Comparison of ENCODE assay signal across 22 mouse cellular contexts in the genomic region with DNA sequence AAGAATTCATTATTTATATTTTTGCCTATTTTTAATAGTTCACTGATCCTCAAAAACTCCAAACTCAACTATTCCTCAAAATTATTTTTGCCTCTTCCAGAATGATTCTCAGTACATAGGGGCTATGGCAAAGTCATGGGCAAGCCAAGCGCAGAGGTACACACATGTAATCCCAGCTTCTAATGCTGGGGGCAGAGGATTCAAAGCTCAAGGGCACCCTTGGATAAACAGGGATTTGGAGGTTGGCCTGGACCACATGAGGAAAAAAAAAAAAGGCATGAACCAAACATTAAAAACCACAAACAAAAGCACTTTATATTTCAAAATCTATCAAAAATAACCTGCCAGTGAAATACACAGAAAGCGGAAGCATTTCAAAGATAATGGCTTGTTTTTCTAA. TPM values are rescaled to one million over a fixed set of nuclear protein-coding genes. Genes with fewer than 3 reads are reported as not detected.
DNase-seq lines count a peak whose midpoint lies in the region; ATAC-seq and TF ChIP-seq lines count a peak whose summit lies in the region.
"Had no signal": no experiment of that assay in that cellular context is flagged by ENCODE, and none has a peak within 500 bp of the region (broad histone marks: within the 10 kb centered on the region; RNA-seq: fewer than 3 reads in every experiment).

No protein-coding gene starts in this region.

- no peak overlapping the region for H3K4me2 ChIP-seq in liver, embryonic 16.5 days (ENCODE audit: low read depth, low read length)
- H3K4me2 ChIP-seq in liver, embryonic 12.5 days: no peak overlapping the region
- no peak overlapping the region for H3K4me2 ChIP-seq in liver, postnatal 0 days (ENCODE audit: low read depth, low read length)
- no peak overlapping the region for H3K4me2 ChIP-seq in liver, embryonic 11.5 days

- H3K27me3 ChIP-seq in liver, adult 2 months (ENCODE audit: control insufficient read depth, insufficient read depth, low read length): no peaks in the 10 kb centered on the region
- no peaks in the 10 kb centered on the region for H3K27me3 ChIP-seq in liver, embryonic 16.5 days (ENCODE audit: control insufficient read depth, insufficient read depth, low read depth, low read length)
- H3K27me3 ChIP-seq in liver, embryonic 12.5 days (replicated peaks): no peaks in the 10 kb centered on the region
- H3K27me3 ChIP-seq in liver, postnatal 0 days (ENCODE audit: insufficient read depth, low read length): no peaks in the 10 kb centered on the region
- H3K27me3 ChIP-seq in liver, embryonic 11.5 days (replicated peaks; ENCODE audit: control insufficient read depth, insufficient read depth, low read length): no peaks in the 10 kb centered on the region
- H3K27me3 ChIP-seq: CH12.LX, Patski had no signal

- ATAC-seq in liver, embryonic 16.5 days (ENCODE audit: low read depth): peak; percentile 41; the same call in 1 of the 2 replicates
- ATAC-seq in liver, embryonic 12.5 days: no peak
- peak; percentile 65 for ATAC-seq in liver, postnatal 0 days
- no peak for ATAC-seq in liver, embryonic 11.5 days (replicated peaks; ENCODE audit: low FRiP score)
- ATAC-seq: activated CD4-positive, CD25-positive, alpha-beta regulatory T cell, adult 4 months; CD4-positive, CD25-positive, alpha-beta regulatory T cell, adult 4 months; Patski had no signal

- H3K79me2 ChIP-seq in liver, adult 2 months (ENCODE audit: control insufficient read depth, insufficient read depth, low read length): peaks cover 2% of the 10 kb centered on the region; the same call in 1 of the 2 replicates

- 17% methylated on average over 2 of the region's 2 CpGs for WGBS in liver, adult 2 months
- 72% methylated on average over 2 of the region's 2 CpGs for WGBS in liver, embryonic 16.5 days (ENCODE audit: insufficient replicate concordance)
- 78% methylated on average over 2 of the region's 2 CpGs for WGBS in liver, embryonic 12.5 days (ENCODE audit: insufficient replicate concordance)
- 81% methylated on average over 2 of the region's 2 CpGs for WGBS in liver, postnatal 0 days (ENCODE audit: insufficient replicate concordance)
- WGBS in liver, embryonic 11.5 days: 93% methylated on average over 2 of the region's 2 CpGs

- H3K9ac ChIP-seq in liver, adult 2 months (ENCODE audit: low read depth, low read length): no peak overlapping the region
- no peak overlapping the region for H3K9ac ChIP-seq in liver, embryonic 16.5 days (ENCODE audit: low read depth, low read length)
- H3K9ac ChIP-seq in liver, embryonic 12.5 days: no peak overlapping the region
- no peak overlapping the region for H3K9ac ChIP-seq in liver, postnatal 0 days (replicated peaks)
- no peak overlapping the region for H3K9ac ChIP-seq in liver, embryonic 11.5 days (ENCODE audit: low read depth, low read length)

- H3K9me3 ChIP-seq in liver, embryonic 16.5 days (replicated peaks; ENCODE audit: control insufficient read depth, low read length): no peaks in the 10 kb centered on the region
- no peaks in the 10 kb centered on the region for H3K9me3 ChIP-seq in liver, embryonic 12.5 days (replicated peaks)
- H3K9me3 ChIP-seq in liver, postnatal 0 days (ENCODE audit: low read length): no peaks in the 10 kb centered on the region
- H3K9me3 ChIP-seq in liver, embryonic 11.5 days (ENCODE audit: control insufficient read depth, low read length): no peaks in the 10 kb centered on the region
- H3K9me3 ChIP-seq: G1E had no signal

- DNase-seq in layer of hippocampus, adult 2 months (ENCODE audit: low spot score in 2 of 2): no peak
- no peak for DNase-seq in layer of hippocampus, adult 9-10 months (ENCODE audit: low spot score)
- peak; percentile 81 for DNase-seq in liver, adult 2 months (ENCODE audit: extremely low read depth, low read depth, low spot score)
- DNase-seq in liver: no peak
- DNase-seq in liver, postnatal 0 days: no peak
- no peak for DNase-seq in liver, embryonic 11.5 days (ENCODE audit: low spot score)
- DNase-seq: adrenal gland, adult 2 months; adrenal gland, adult 8-10 months; adrenal gland, postnatal 10 days; adrenal gland, postnatal 14 days; adrenal gland, postnatal 25 days; adrenal gland, postnatal 36 days; B cell, adult 2 months; cerebellum, adult 11 months; cerebellum, adult 11-12 months had no signal

- TF ChIP-seq EP300 in liver, postnatal 0 days (IDR thresholded peaks at IDR 0.05; ENCODE audit: low read depth): no peak

- no peak for TF ChIP-seq POLR2A in liver, adult 2 months (IDR thresholded peaks at IDR 0.05; ENCODE audit: extremely low read depth, insufficient read depth, low read length)

- peaks cover 26% of the 10 kb centered on the region for H3K4me1 ChIP-seq in liver, adult 2 months (ENCODE audit: control insufficient read depth, insufficient read depth, low read length)
- peaks cover 8% of the 10 kb centered on the region for H3K4me1 ChIP-seq in liver, embryonic 16.5 days (ENCODE audit: control insufficient read depth, low read depth, low read length)
- H3K4me1 ChIP-seq in liver, embryonic 12.5 days: peaks cover 8% of the 10 kb centered on the region
- peaks cover 15% of the 10 kb centered on the region for H3K4me1 ChIP-seq in liver, postnatal 0 days (ENCODE audit: insufficient read depth)
- H3K4me1 ChIP-seq in liver, embryonic 11.5 days (replicated peaks; ENCODE audit: control insufficient read depth, insufficient read depth, low read length): peaks cover 6% of the 10 kb centered on the region; the same call in 1 of the 2 replicates

- peak overlapping the region; percentile 20; the same call in 1 of the 2 replicates for H3K27ac ChIP-seq in layer of hippocampus, adult 2 months
- H3K27ac ChIP-seq in liver, adult 2 months (replicated peaks; ENCODE audit: insufficient read depth, low read depth, low read length): peak overlapping the region; percentile 49
- H3K27ac ChIP-seq in liver, embryonic 16.5 days (ENCODE audit: low read length): no peak overlapping the region
- H3K27ac ChIP-seq in liver, embryonic 12.5 days: no peak overlapping the region
- peak overlapping the region; percentile 78 for H3K27ac ChIP-seq in liver, postnatal 0 days (ENCODE audit: low read depth)
- no peak overlapping the region for H3K27ac ChIP-seq in liver, embryonic 11.5 days (ENCODE audit: low read depth, low read length)

- no peak for TF ChIP-seq CTCF in layer of hippocampus, adult 2 months (conservative IDR thresholded peaks at IDR 0.05)
- TF ChIP-seq CTCF in liver, adult 2 months (IDR thresholded peaks at IDR 0.05; ENCODE audit: low read depth, low read length): no peak
- no peak for TF ChIP-seq CTCF in liver, postnatal 0 days (IDR thresholded peaks at IDR 0.05; ENCODE audit: low read depth)

- H3K36me3 ChIP-seq in liver, adult 2 months (ENCODE audit: control insufficient read depth, insufficient read depth, low read length): no peaks in the 10 kb centered on the region
- H3K36me3 ChIP-seq in liver, embryonic 16.5 days (ENCODE audit: control insufficient read depth, insufficient read depth): no peaks in the 10 kb centered on the region
- no peaks in the 10 kb centered on the region for H3K36me3 ChIP-seq in liver, embryonic 12.5 days
- H3K36me3 ChIP-seq in liver, postnatal 0 days (replicated peaks; ENCODE audit: insufficient read depth, low read length): no peaks in the 10 kb centered on the region
- H3K36me3 ChIP-seq in liver, embryonic 11.5 days (ENCODE audit: control insufficient read depth, insufficient read depth, low read length): no peaks in the 10 kb centered on the region
- H3K36me3 ChIP-seq: G1E had no signal

- H3K4me3 ChIP-seq in layer of hippocampus, adult 2 months: no peak overlapping the region
- H3K4me3 ChIP-seq in liver, adult 2 months (ENCODE audit: insufficient read depth, low read depth, low read length): no peak overlapping the region
- no peak overlapping the region for H3K4me3 ChIP-seq in liver, embryonic 16.5 days (ENCODE audit: low read depth, low read length)
- H3K4me3 ChIP-seq in liver, embryonic 12.5 days: no peak overlapping the region
- H3K4me3 ChIP-seq in liver, postnatal 0 days (ENCODE audit: low read depth, low read length): no peak overlapping the region
- no peak overlapping the region for H3K4me3 ChIP-seq in liver, embryonic 11.5 days (ENCODE audit: low read depth, low read length)

RNA-seq across cellular contexts. Expression of a gene that starts 29.1 kb away (rescaled TPM):
- 10 to 100 TPM; 12.5 to 14.3 TPM for total RNA-seq in layer of hippocampus, adult 2 months (2021)
- total RNA-seq in liver, adult 2 months (2014; rRNA removed): 191 and 211 TPM in 2 replicates
- polyA plus RNA-seq in liver, adult 2 months (2012; rRNA removed): 71.8 and 79.6 TPM in 2 replicates
- polyA plus RNA-seq in liver, embryonic 16.5 days (2015; fragmentation: Nextera tagmentation; extraction: Ambion mirVana): 9.5 and 10.6 TPM in 2 replicates
- polyA plus RNA-seq in liver, embryonic 12.5 days (2016; fragmentation: Nextera tagmentation; extraction: Ambion mirVana): 12.9 and 13.3 TPM in 2 replicates
- polyA plus RNA-seq in liver, postnatal 0 days (2015; fragmentation: Nextera tagmentation; extraction: Ambion mirVana): 14.6 and 17.0 TPM in 2 replicates
- 21.8 and 24.8 TPM in 2 replicates for polyA plus RNA-seq in liver, embryonic 11.5 days (2014; fragmentation: Nextera tagmentation; extraction: Ambion mirVana)
- total RNA-seq: CH12.LX had no signal
- polyA plus RNA-seq: G1E had no signal

RNA-seq across cellular contexts. Expression of a gene that starts 54.6 kb away (rescaled TPM):
- 10 to 100 TPM; 53.9 to 55.4 TPM for total RNA-seq in layer of hippocampus, adult 2 months (2021)
- 14.6 and 17.3 TPM in 2 replicates for total RNA-seq in liver, adult 2 months (2014; rRNA removed)
- polyA plus RNA-seq in liver, adult 2 months (2012; rRNA removed): 5.5 and 5.7 TPM in 2 replicates
- polyA plus RNA-seq in liver, embryonic 16.5 days (2015; fragmentation: Nextera tagmentation; extraction: Ambion mirVana): 22.7 and 23.6 TPM in 2 replicates
- polyA plus RNA-seq in liver, embryonic 12.5 days (2016; fragmentation: Nextera tagmentation; extraction: Ambion mirVana): 38.7 and 41.8 TPM in 2 replicates
- 18.8 and 22.2 TPM in 2 replicates for polyA plus RNA-seq in liver, postnatal 0 days (2015; fragmentation: Nextera tagmentation; extraction: Ambion mirVana)
- 58.0 and 67.3 TPM in 2 replicates for polyA plus RNA-seq in liver, embryonic 11.5 days (2014; fragmentation: Nextera tagmentation; extraction: Ambion mirVana)

RNA-seq across cellular contexts. Expression of a gene that starts 54.7 kb away (rescaled TPM):
- 10 to 100 TPM; 36.2 to 36.9 TPM for total RNA-seq in layer of hippocampus, adult 2 months (2021)
- 17.7 and 19.0 TPM in 2 replicates for total RNA-seq in liver, adult 2 months (2014; rRNA removed)
- 3.2 and 4.4 TPM in 2 replicates for polyA plus RNA-seq in liver, adult 2 months (2012; rRNA removed)
- polyA plus RNA-seq in liver, embryonic 16.5 days (2015; fragmentation: Nextera tagmentation; extraction: Ambion mirVana): 22.5 and 22.9 TPM in 2 replicates
- 51.3 and 53.5 TPM in 2 replicates for polyA plus RNA-seq in liver, embryonic 12.5 days (2016; fragmentation: Nextera tagmentation; extraction: Ambion mirVana)
- polyA plus RNA-seq in liver, postnatal 0 days (2015; fragmentation: Nextera tagmentation; extraction: Ambion mirVana): 32.1 and 34.6 TPM in 2 replicates
- 73.8 and 74.0 TPM in 2 replicates for polyA plus RNA-seq in liver, embryonic 11.5 days (2014; fragmentation: Nextera tagmentation; extraction: Ambion mirVana)

Comparison
In these comparisons a context has a peak if more than half of its experiments do, and no peak if none do; other contexts are left out.
1. H3K27ac ChIP-seq: peak in layer of hippocampus, adult 2 months (single experiment), liver, adult 2 months (single experiment) and liver, postnatal 0 days (single experiment); none in liver, embryonic 16.5 days (single experiment), liver, embryonic 12.5 days (single experiment) and liver, embryonic 11.5 days (single experiment).
2. ATAC-seq: peak in liver, embryonic 16.5 days (single experiment) and liver, postnatal 0 days (single experiment); none in liver, embryonic 12.5 days (single experiment) and liver, embryonic 11.5 days (single experiment).